Mouse (Mus musculus): Measurements from ENCODE around the gene Gm5128.
"Not testable (repeated sequence)": the region's sequence is repeated elsewhere in the genome, so short reads cannot be mapped to it uniquely, and the experiment has no call there.

Gene Gm5128

DNA sequence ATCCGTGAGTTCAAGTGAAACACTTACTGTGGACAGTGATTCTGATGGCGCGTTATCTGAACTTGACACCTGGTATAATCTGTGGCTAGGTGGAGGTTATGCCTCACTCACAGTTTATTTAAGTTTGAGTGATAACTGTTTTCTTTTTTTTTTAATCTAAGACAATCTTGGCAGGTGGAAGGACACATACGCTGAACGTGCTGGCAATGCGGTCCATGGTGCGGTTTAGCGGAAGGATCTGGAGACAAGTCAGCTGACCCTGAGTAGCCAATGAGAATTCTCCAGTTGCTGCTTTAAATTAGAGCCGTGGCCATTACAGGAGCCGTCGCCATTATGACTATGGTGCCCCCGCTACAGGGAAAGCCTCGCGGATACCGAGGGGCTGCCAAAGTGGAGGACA, at the start of gene Gm5128:
TSS of gene Gm5128 (plus strand) at position 301 of the 400 bp plus-strand sequence.
- DNase-seq (ENCODE audit: low read depth): not testable (repeated sequence)

DNA sequence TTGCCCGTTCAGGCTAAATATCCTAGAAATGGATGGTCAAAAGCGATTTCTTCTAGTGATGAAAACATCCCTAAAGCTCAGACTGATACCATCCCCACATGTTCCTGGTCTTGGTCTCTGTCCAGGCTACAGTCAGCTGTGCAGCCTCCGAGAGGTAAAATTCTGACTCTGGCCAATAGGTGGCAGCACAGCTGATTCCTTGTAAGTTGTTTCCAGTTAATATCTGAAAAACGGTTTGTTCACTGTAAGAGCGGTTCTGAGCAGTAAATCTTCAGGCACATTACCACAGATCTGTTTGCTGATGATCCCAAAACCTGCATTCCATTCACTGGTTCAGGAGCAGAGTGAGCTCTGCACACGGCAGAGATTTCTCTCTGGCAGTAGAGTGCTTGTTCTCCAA, 12.4 kb upstream of the Gm5128 start:
- not testable (repeated sequence) for DNase-seq (ENCODE audit: low read depth)

DNA sequence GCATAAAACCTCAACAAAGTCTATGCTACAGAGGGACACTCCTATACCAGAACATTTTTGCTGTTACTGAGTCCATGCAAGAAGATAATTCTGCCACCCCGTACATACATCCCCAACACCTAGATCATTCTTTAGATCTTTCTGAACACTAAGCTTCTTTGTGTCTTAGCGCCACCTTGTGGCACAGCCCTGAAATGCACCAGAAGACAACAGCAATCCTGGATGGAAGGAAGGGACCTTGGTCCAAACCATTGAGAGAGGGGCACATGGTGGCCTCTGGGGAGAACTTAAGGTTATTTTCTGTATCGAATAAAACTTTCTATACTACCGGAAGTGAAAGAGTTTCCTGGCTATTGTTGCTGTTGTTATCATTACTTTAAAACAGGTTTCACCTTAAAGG, 11.1 kb upstream of the Gm5128 start:
- DNase-seq (ENCODE audit: low read depth): not testable (repeated sequence)

DNA sequence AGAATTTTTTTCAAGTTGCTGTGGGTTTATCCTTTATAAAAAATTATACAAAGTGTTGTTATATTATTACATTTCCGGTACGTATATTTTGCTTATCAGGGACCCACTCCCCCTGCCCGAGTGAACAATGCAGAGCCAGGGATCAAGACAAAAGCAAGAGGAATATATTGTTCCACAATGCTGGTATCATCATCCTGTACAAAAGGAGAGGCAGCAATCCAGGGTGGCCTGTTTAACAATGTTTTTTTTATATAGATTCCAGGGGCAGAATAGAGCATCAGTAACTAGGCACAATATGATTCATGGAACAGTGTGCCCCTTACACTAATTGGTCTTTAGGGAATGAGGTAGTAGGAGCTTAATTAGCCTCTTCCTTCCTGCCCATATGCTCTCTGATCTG, 30.5 kb downstream of the Gm5128 start:
- DNase-seq (ENCODE audit: low read depth): not testable (repeated sequence)

DNA sequence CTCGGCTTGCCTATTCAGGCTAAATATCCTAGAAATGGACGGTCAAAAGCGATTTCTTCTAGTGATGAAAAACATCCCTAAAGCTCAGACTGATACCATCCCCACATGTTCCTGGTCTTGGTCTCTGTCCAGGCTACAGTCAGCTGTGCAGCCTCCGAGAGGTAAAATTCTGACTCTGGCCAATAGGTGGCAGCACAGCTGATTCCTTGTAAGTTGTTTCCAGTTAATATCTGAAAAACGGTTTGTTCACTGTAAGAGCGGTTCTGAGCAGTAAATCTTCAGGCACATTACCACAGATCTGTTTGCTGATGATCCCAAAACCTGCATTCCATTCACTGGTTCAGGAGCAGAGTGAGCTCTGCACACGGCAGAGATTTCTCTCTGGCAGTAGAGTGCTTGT, 48.1 kb downstream of the Gm5128 start:
- DNase-seq (ENCODE audit: low read depth): not testable (repeated sequence)

DNA sequence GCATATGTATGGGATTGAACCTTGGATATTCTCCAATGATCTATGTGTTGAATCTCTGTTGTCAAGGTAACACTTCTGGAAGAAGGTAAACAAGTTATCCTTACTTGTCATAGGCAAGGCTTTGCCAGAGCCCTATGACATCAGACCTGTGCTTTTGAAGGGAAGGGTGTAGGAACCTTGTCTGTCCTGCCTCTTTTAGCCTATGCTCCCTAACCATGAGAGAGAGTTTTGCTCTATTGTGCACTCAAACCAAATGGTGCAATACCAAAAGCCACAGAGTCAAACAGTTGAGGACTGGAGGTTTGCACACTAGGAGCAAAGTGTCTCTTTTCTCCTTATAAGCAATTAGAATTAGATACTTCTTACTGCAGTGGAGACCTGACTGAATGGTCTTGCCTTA, 48.7 kb downstream of the Gm5128 start:
- DNase-seq (ENCODE audit: low read depth): not testable (repeated sequence)

DNA sequence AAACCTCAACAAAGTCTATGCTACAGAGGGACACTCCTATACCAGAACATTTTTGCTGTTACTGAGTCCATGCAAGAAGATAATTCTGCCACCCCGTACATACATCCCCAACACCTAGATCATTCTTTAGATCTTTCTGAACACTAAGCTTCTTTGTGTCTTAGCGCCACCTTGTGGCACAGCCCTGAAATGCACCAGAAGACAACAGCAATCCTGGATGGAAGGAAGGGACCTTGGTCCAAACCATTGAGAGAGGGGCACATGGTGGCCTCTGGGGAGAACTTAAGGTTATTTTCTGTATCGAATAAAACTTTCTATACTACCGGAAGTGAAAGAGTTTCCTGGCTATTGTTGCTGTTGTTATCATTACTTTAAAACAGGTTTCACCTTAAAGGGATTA, 49.4 kb downstream of the Gm5128 start:
- DNase-seq (ENCODE audit: low read depth): not testable (repeated sequence)

Data from c-Kit-positive CD71-positive TER-119-negative erythroid progenitor cells, embryonic 14.5 days (primary cell).